Mouse (Mus musculus) midbrain, embryonic 13.5 days (tissue): ENCODE measurements around the gene Hdac7. TPM values are rescaled to one million over a fixed set of nuclear protein-coding genes. Genes with fewer than 3 reads are reported as not detected.

Experiments used
- ATAC-seq: fragments of 200-750 bp; cut with Nextera tagmentation; 2 replicates; pipeline ENCODE4 v1.8.0; 2017; ENCODE audit warnings: mild to moderate bottlenecking, moderate TSS enrichment, moderate library complexity
- H3K27ac ChIP-seq: fragments of 300-500 bp; sonication (generic); 2 replicates; pipeline ENCODE4 v1.5.1; 2015; ENCODE audit warnings: inconsistent platforms, mild to moderate bottlenecking, moderate library complexity
- H3K27me3 ChIP-seq: fragments of 300-500 bp; sonication (generic); 2 replicates; pipeline ENCODE4 v1.6.1; 2015; ENCODE audit warnings: mild to moderate bottlenecking, inconsistent platforms
- H3K36me3 ChIP-seq: fragments of 300-500 bp; sonication (generic); 2 replicates; pipeline ENCODE4 v1.6.1; 2015; ENCODE audit warnings: mild to moderate bottlenecking, inconsistent platforms
- H3K4me1 ChIP-seq: fragments of 300-500 bp; sonication (generic); replicated peaks from 2 replicates; pipeline ENCODE4 v1.6.1; 2015; ENCODE audit warnings: inconsistent platforms
- H3K4me2 ChIP-seq: fragments of 300-500 bp; sonication (generic); replicated peaks from 2 replicates; pipeline ENCODE4 v1.6.1; 2015; ENCODE audit warnings: moderate library complexity, mild to moderate bottlenecking, inconsistent platforms
- H3K4me3 ChIP-seq: fragments of 300-500 bp; sonication (generic); replicated peaks from 2 replicates; pipeline ENCODE4 v1.5.1; 2015; ENCODE audit warnings: mild to moderate bottlenecking, inconsistent platforms
- H3K9ac ChIP-seq: fragments of 300-500 bp; sonication (generic); replicated peaks from 2 replicates; pipeline ENCODE4 v1.6.1; 2015; ENCODE audit warnings: mild to moderate bottlenecking, inconsistent platforms
- H3K9me3 ChIP-seq: fragments of 300-500 bp; sonication (generic); 2 replicates; pipeline ENCODE4 v1.6.1; 2016; ENCODE audit warnings: mild to moderate bottlenecking, inconsistent platforms
- WGBS: fragments of 180-500 bp; shearing (Covaris S2); methylation state at CpG from one replicate; pipeline ENCODE4 v1.1.7; 2015; 5-methylcytosine and 5-hydroxymethylcytosine counted together
- polyA plus RNA-seq: library from polyadenylated mRNA; unstranded; fragments of >200 nt; fragmentation: Nextera tagmentation; extraction: Ambion mirVana; gene quantifications from 2 replicates; pipeline ENCODE4 v1.2.1, GENCODE M21; 2015

Hdac7 gene
- polyA plus RNA-seq = 29.8 and 31.4 TPM in 2 replicates

DNA sequence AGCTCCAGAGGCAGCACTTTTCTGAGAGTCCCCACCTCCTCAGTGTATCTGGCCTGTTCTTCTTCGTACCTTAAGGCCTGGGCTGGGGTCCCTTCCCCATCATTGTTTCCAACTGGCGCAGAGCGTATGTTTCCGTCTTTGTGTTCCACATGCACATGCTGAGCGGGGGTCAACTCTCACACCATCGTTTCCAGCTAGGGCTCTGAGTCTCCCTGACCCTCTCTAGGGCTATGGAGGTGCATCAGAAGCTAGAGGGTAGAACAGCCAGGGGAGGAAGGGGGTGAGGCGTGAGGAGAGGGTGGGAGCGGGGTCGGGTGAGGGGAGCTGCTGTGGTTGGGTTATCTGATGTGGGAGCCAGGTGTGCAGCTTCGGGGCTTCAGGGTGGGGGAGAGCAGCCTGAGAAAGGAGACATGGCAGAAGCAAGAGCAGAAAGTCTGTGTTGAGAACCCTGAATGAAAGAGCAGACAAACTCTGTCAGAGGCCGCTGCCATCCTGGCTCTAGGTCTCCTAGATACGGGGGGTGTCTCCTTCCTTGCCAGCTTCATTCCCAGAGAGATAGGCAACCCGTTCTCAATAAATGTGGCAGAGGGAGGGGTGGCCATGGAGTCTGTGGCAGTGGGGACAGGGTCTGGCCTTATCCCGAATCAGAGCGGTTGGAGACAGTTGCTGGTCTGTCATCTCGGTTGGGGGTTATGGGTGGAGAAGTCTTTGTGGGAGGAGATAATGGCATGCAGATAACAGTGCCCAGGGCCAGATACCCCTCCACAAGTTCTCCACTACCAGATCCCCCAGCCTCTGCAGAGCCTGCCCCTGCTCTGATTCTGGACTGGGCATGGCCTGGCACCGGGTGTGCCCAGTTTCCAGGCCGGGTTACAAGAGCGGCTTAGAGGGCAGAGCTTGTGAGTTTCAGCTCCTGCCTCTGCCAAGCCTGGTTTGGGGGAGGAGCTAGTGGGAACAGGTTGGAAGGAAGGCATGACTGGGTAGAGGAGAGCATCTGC lies at the start of gene Hdac7:
Gene Hdac7 (minus strand): TSS at position 466 of the 998 bp plus-strand sequence.
- ATAC-seq = no peak
- H3K4me1 ChIP-seq = 0 out of 2 replicates have a peak, but pooled peaks cover 3% of the 10 kb centered on the region
- no peak within 1 kb of the TSS for H3K4me2 ChIP-seq
- no peak within 1 kb of the TSS for H3K9ac ChIP-seq
- 73% methylated on average over 19 of the region's 19 CpGs for WGBS
- no peak within 1 kb of the TSS for H3K27ac ChIP-seq
- no peaks in the 10 kb centered on the region for H3K36me3 ChIP-seq
- H3K4me3 ChIP-seq = no peak within 1 kb of the TSS
- no peaks in the 10 kb centered on the region for H3K9me3 ChIP-seq
- H3K27me3 ChIP-seq = no peaks in the 10 kb centered on the region

DNA sequence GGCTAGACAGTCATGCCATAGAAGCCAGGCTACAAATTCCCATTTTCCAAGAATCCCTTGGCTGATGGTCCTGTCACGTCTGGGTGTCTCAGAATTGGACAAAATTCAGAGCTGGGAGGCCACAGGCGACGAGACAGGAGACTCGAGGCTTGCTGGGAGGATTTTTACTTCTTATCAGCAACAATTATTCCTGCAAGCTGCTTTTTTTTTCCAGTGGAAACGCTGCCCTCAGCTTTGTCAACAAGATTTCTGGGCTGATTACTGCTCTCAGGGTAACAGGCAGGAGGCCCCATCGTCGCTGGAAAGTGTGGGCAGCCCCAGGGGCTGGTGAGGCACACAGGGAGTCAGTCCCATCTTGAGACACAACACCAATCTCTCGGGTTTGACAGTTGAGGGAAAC lies 48.2 kb upstream of the Hdac7 start:
- no peak overlapping the region for H3K4me3 ChIP-seq
- no peaks in the 10 kb centered on the region for H3K9me3 ChIP-seq
- H3K36me3 ChIP-seq = no peaks in the 10 kb centered on the region
- ATAC-seq = no peak
- no peaks in the 10 kb centered on the region for H3K4me1 ChIP-seq
- no peak overlapping the region for H3K27ac ChIP-seq
- H3K27me3 ChIP-seq = no peaks in the 10 kb centered on the region
- WGBS = 67% methylated on average over 8 of the region's 8 CpGs
- no peak overlapping the region for H3K4me2 ChIP-seq
- no peak overlapping the region for H3K9ac ChIP-seq

DNA sequence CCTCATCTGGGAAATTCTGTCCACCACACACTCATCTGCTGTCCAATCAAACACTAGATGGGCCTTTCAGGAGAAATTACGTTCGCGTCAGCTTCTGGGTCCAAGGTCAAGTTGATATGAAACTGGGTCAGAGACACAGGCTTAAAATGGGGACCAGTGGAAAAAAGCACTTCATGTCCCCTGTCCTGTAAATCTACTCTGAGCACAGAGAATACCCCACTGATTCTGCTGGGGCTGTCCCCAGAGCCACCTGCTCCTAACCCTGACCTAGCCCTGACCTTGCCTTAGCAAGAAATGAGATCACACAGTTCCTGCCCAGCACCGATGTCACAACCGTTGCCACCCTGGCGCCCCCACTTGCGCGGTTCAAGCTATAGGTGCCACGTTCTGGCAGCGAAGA lies 46.1 kb upstream of the Hdac7 start:
- H3K4me3 ChIP-seq = no peak overlapping the region
- WGBS = 88% methylated on average over 10 of the region's 10 CpGs
- no peaks in the 10 kb centered on the region for H3K27me3 ChIP-seq
- no peak overlapping the region for H3K9ac ChIP-seq
- H3K9me3 ChIP-seq = no peaks in the 10 kb centered on the region
- no peak for ATAC-seq
- no peak overlapping the region for H3K27ac ChIP-seq
- H3K4me1 ChIP-seq = no peaks in the 10 kb centered on the region
- no peaks in the 10 kb centered on the region for H3K36me3 ChIP-seq
- no peak overlapping the region for H3K4me2 ChIP-seq

DNA sequence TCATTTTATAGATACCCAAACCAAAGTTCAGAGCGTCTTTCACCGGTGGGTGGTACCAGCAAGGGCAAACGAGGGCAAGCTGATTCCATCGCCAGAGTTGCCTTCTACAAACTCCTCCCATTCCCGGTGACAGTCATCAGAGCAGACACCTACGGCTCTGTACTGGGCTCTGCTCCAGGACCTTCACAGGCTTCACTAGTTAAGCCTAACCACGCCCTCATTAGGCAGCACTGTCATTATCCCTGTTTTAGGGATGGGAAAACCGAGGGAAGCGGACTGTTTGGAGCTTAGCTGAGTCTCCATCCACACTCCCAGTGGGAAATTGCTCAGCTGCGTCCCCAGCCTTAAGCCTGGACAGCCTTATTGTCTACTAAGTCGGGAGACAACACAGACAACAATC lies 45.7 kb upstream of the Hdac7 start:
- Histone ChIP-seq H3K4me1 (no peaks in the 10 kb centered on the region), H3K36me3 (no peaks in the 10 kb centered on the region), H3K4me3 (no peak overlapping the region), H3K27me3 (no peaks in the 10 kb centered on the region), H3K27ac (no peak overlapping the region), H3K9ac (no peak overlapping the region), H3K9me3 (no peaks in the 10 kb centered on the region), H3K4me2 (no peak overlapping the region)
- 57% methylated on average over 11 of the region's 11 CpGs for WGBS
- ATAC-seq = no peak

DNA sequence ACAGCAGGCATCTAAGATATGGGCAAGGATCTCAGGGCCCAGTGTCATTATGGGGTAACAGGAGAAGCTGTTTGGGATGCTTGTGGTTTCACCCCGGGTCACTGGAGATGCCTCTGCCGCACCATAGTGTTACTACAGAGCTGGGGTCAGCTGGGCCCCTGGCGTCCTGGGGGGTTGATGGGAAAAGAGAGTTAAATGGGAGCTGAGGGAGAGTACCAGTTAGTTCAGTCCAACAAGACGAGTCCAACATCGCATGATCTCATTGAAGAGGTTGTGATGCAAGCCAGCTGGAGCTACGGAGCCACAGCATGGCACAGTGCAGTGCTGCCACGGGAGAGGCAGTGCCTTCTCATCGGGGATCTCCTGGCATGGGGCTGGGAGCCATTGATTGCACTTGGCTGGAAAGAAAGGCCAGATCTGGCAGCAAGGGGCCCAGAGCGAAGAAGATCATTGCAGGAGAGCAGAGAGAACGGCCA lies 43.3 kb upstream of the Hdac7 start:
- WGBS = 89% methylated on average over 10 of the region's 10 CpGs
- no peak for ATAC-seq
- no peak overlapping the region for H3K27ac ChIP-seq
- no peaks in the 10 kb centered on the region for H3K9me3 ChIP-seq
- no peak overlapping the region for H3K4me2 ChIP-seq
- no peak overlapping the region for H3K9ac ChIP-seq
- H3K36me3 ChIP-seq = no peaks in the 10 kb centered on the region
- H3K4me3 ChIP-seq = no peak overlapping the region
- no peaks in the 10 kb centered on the region for H3K4me1 ChIP-seq
- no peaks in the 10 kb centered on the region for H3K27me3 ChIP-seq

DNA sequence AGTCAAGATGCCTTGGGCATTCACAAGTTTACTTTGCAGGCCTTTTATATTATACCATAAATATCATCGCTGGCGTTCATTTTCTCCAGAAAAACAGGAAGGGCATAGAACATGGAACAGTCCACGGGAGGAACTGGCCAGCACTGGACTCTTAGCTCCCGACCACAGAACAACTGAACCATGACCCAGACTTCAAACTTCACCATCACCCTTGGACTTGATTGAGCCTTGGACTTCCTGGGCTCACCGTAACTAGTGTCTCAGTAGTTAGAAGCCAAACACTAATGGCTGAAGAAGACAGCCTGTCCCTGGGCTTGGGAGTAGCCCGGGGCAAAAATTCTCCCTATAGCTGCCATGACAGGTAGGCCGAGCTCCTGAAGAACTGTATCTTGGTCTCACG lies 37.1 kb upstream of the Hdac7 start:
- Histone ChIP-seq H3K4me2 (no peak overlapping the region), H3K4me3 (no peak overlapping the region), H3K9ac (no peak overlapping the region), H3K4me1 (no peaks in the 10 kb centered on the region), H3K27ac (no peak overlapping the region), H3K27me3 (no peaks in the 10 kb centered on the region), H3K36me3 (no peaks in the 10 kb centered on the region), H3K9me3 (no peaks in the 10 kb centered on the region)
- ATAC-seq = no peak
- 93% methylated on average over 8 of the region's 8 CpGs for WGBS

DNA sequence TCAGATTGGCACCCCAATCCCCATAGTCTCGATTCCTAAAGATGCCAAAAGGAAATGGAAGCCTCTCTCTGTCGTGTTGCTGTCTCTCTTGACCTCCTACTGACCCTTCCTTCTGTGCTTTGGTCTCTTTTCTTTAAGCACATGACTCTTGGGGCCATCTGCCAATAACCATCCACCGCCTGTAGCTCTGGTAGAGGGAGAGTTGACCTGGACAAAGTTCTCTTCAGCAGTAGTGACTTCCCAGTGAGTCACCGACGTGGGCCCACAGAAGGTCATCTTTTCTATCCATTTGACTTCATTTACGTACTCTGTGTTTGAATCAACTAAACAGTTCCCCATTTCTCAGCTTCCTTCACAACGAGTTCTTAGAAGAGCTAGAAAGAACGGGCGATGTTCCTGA lies 36.1 kb upstream of the Hdac7 start:
- Histone ChIP-seq H3K9ac (no peak overlapping the region), H3K27me3 (no peaks in the 10 kb centered on the region), H3K27ac (no peak overlapping the region), H3K4me2 (no peak overlapping the region), H3K4me3 (no peak overlapping the region), H3K9me3 (no peaks in the 10 kb centered on the region), H3K4me1 (no peaks in the 10 kb centered on the region), H3K36me3 (no peaks in the 10 kb centered on the region)
- no peak for ATAC-seq
- WGBS = 83% methylated on average over 9 of the region's 9 CpGs

DNA sequence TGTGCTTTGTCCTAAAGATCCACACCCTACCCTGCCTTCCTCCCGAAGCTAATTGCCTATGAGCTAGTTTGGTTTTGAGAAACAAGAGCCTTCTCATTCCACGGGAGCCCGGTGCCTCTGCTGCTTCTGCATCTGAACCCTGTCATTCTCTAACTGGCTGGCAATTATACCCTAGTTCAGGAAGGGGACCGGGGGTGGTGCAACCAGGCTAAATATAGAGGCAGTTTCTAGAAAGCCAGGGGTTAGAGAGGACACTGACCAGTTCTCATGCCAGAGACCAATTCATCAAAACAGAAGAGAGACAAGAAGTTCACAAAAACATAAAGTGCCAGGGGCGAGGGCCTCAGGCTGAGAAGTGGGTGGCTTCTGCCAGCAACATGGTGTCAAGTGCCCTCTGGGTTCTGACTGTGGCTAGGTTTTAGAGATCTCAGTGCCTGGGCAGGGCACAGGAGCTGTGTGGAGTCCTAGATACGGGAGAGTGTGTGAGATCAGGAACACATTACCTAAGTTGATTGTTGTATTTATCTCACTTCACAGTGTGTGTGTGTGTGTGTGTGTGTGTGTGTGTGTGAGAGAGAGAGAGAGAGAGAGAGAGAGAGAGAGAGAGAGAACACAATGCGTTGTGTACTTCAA lies 34.5 kb upstream of the Hdac7 start:
- H3K36me3 ChIP-seq = no peaks in the 10 kb centered on the region
- no peak for ATAC-seq

DNA sequence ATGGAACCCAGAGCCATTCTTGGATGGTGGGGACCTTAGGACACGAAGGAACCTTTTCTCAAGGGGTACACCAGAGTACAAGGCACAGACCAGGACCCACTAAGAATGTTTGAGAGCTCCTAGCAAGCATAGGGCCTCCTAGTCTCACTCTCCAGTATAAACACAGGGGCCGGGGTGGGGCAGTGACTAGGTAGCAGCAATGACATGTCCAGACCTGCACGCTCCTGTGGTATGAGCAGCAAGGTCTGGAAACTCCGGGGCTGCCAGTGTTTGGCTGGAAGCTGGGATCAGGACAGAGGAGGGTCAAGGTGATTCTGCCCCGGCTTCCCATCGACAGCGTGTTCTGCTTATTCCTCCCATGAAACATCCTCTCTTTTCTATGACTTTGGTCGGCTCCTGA lies 31.5 kb upstream of the Hdac7 start:
- Histone ChIP-seq H3K27ac (no peak overlapping the region), H3K27me3 (no peaks in the 10 kb centered on the region), H3K36me3 (no peaks in the 10 kb centered on the region), H3K4me3 (no peak overlapping the region), H3K4me2 (no peak overlapping the region), H3K9me3 (no peaks in the 10 kb centered on the region), H3K4me1 (no peaks in the 10 kb centered on the region), H3K9ac (no peak overlapping the region)
- 89% methylated on average over 8 of the region's 8 CpGs for WGBS
- no peak for ATAC-seq

More for the DNA sequence above, 34.5 kb upstream of the Hdac7 start:
- H3K4me2 ChIP-seq = no peak overlapping the region
- H3K4me1 ChIP-seq = no peaks in the 10 kb centered on the region
- WGBS = 82% methylated on average over 7 of the region's 7 CpGs
- H3K9ac ChIP-seq = no peak overlapping the region
- no peak overlapping the region for H3K4me3 ChIP-seq
- no peaks in the 10 kb centered on the region for H3K9me3 ChIP-seq
- no peak overlapping the region for H3K27ac ChIP-seq
- no peaks in the 10 kb centered on the region for H3K27me3 ChIP-seq

DNA sequence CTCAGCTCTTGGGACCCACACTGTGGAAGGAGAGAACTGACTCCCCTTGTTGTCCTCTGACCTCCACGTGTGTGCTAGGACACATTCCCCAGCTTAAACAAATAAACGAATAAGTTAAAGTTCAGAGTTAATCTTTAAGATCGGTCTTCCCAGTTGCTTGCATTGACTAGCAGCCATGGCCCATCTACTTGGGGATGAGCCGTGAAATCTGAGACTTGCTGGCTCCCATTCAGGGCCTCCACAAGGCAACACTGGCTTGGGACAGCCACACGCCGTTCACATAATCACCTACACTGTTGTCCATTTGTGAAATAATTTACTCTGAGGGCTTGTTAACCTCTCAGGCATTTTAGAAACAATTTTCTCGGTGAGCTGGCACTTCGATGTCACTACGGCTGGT lies 29.4 kb upstream of the Hdac7 start:
- H3K27ac ChIP-seq = no peak overlapping the region
- no peak overlapping the region for H3K4me3 ChIP-seq
- no peaks in the 10 kb centered on the region for H3K27me3 ChIP-seq
- 83% methylated on average over 9 of the region's 9 CpGs for WGBS
- no peaks in the 10 kb centered on the region for H3K36me3 ChIP-seq
- H3K4me1 ChIP-seq = no peaks in the 10 kb centered on the region
- H3K9me3 ChIP-seq = no peaks in the 10 kb centered on the region
- no peak for ATAC-seq
- H3K4me2 ChIP-seq = no peak overlapping the region
- no peak overlapping the region for H3K9ac ChIP-seq

DNA sequence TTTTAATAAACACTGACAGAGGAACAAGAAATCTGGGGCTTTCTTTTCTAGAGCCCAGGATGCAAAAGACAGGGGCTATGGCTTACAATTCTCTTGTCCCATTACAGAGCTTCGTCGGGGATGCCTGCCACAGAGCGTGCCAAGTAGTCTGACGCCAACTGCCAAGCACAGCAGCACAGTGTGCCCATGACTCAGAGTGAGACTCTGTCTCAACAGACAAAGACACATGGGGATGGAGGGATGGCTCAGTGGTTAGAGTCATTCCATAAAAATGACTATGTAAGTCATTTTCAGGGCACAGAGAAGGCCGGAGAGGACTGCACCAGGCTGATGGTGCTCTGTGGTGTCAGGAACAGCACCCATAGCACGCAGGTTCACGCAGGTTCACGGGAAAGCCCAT lies 27.9 kb upstream of the Hdac7 start:
- Histone ChIP-seq H3K27me3 (no peaks in the 10 kb centered on the region), H3K4me2 (no peak overlapping the region), H3K27ac (no peak overlapping the region), H3K9ac (no peak overlapping the region), H3K4me1 (no peaks in the 10 kb centered on the region), H3K4me3 (no peak overlapping the region), H3K9me3 (no peaks in the 10 kb centered on the region), H3K36me3 (no peaks in the 10 kb centered on the region)
- no peak for ATAC-seq
- 95% methylated on average over 8 of the region's 8 CpGs for WGBS
